Mouse (Mus musculus) lung, postnatal 14 days (tissue): ENCODE results near the gene Gpr156.
"Not testable (repeated sequence)": the region's sequence is repeated elsewhere in the genome, so short reads cannot be mapped to it uniquely, and the experiment has no call there.

ENCODE experiments used
- DNase-seq: peaks from one replicate; pipeline ENCODE4 v3.0.0; 2021

Gene Gpr156

DNA sequence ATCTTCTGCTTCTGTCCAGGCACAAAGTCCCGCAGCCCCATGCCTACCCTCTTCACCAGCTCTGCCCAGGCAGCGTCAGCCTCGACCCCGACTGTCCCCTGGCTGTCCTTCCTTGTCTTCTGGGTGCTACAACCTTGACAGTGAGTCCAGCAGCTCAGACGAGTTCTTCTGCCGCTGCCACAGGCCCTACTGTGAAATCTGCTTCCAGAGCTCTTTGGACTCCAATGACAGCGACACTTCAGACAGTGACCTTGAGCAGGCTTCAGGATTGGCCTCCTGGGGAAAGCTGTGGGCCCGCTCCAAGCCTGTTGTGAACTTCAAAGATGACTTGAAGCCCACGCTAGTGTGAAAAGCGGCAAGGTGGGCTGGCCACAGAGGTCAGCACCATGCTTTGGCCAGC, 89.2 kb downstream of the Gpr156 start:
- DNase-seq: no peak

DNA sequence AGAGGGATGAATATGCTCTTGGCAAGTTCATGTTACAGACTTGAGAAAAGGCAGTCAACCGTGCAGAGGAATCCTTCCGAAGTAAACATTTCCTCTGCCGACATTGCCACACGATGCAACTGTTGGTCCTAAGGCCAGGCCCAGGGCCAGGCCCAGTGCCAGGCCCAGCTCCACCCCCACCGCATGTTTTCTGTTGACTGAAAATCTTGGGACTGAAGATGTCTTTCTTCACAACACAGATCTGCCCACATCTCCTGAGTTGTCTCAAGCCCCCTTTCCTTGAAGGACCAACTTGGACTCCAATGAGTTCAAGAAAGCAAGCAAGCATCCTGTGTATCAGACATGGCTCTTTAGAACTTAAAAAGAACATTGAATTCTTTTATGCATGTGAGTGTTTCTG, 92.1 kb downstream of the Gpr156 start:
- DNase-seq: no peak

DNA sequence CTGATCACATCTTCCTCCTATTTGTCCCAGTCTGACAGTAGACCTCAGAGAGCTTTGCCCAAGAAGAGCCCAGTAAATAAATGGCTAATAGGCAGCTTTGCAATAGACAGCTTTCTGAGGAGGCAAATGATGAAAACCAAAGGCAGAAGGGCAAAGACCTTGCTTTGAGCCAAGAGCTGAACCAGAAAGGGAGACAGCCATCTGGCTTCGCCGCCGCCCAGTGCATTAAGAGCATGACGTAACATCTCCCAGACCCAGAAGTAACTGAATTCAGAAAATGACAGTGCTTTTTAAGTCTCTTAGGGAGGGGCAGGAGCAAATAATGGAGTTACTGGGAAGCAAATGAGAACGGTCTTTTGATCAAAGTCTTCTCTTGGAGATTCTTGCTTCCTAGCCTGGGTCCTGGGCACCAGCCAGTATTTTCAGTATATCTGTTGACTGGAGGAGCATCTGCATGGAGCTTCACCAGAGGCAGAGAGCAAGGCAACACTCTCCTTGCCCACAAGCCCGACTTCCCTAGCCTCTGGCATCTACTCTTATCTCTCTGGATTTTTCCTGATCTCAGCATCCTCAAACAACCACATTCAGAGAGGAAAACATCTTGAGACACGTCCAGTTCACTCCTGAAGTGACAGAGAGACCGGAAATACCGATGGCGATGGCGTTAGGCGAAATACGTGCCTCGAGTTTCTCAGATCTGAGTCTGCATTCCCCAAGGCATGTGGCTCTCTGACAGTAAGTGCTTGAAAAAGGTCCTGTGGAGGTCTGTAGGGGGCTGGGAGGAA, 92.9 kb downstream of the Gpr156 start:
- no peak for DNase-seq

DNA sequence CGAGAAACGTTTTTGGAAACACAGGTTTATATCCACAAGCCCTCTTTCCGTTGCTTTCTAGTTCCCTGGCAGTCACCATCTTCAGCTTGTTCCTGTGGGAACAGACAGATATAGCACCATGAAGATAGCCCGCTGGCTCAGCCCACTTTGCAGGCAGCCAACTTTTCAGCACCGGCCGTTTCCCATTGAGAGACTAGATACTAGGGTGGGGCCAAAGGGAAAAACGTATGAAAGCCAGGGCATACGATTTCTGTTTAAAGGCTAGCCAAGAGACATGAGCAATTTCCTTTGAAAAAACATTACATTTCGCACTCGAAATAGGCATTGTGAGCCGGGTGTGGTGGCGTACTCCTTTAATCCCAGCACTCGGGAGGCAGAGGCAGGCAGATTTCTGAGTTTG, 95.2 kb downstream of the Gpr156 start:
- no peak for DNase-seq

DNA sequence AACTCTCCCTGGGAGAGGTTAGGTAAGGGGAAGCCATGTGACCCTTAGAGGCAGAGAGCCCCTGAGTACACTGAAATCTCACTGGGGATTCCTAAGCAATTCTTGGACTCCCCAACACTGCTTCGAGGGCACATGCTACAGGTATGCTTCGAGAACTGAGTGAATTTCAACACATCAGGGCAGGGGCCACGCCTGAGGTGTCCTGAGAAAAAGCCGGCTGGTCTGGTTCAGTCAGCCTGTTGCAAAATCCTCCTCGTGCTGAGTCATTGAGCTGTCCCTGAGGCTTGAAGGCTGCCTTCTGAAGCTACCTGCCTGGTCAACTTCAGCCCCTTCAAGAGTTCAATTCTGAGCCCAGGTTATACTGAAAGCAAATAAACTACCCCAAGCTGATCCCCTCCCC, 96.1 kb downstream of the Gpr156 start:
- peak; percentile 66 for DNase-seq

DNA sequence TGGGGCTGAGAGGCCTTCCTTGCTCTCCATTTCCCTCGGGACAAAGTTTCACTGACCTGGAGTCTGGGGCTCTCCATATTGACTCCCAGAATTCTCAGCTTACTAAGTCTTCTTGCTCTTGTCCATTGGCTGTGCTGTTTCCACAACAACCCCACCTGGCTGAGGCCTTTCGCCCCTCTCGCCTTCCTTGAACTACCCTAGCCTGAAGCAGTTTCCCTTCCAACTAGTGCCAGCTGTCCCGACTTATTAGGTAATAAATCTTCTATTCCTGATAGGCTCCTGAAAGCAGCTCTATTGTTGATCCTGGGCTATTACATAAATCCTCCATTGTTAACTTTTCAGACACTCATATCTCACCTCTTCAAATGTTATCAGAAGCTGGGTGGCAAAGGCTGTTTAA, 96.6 kb downstream of the Gpr156 start:
- no peak for DNase-seq

DNA sequence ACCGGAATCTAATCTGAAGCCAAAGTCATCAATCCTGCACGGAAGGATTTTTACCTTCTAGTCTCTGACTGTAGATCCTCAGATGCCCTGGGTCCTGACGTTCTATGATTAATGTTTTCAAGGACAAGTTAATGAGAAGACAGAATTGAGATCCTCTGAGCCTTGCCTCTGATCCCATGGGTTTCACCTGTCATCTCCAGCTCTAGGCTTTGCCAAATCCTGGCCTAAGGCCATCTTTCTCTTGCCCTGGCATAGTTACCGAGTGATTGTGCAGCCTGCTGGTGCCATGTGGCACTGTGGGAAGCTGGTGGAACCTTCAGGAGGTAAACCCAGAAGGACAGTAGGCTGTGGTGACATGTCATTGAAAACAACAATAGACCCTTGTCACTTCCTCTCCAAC, 98.7 kb downstream of the Gpr156 start:
- no peak for DNase-seq

DNA sequence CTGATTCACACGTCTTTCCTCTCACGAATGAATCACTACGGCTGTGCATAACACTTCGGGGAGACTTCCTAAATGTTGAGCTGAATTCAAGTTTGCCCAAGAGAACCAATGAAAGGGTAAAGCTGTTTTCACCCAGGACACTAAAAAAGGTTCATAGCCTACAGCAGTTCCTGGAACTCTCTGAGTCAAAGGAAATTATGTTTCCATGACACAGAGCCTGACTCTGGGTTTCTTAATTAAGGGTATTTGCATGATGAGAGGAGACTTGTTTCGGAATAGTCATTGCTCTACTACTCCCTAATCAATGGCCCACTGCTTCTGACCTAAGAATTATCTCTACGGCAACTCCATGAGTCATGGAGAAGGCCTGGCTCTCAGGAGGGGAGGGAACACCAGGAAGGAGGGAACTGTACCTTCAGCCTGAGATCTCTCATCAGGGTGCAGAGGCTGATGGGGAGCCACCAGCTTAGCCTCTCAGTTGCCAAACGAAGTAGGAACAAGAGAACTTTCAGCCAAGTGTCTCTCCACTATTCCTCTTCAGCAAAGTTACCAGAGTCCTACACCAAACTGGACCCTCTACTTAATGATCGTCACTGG, 100.7 kb downstream of the Gpr156 start:
- DNase-seq: no peak

DNA sequence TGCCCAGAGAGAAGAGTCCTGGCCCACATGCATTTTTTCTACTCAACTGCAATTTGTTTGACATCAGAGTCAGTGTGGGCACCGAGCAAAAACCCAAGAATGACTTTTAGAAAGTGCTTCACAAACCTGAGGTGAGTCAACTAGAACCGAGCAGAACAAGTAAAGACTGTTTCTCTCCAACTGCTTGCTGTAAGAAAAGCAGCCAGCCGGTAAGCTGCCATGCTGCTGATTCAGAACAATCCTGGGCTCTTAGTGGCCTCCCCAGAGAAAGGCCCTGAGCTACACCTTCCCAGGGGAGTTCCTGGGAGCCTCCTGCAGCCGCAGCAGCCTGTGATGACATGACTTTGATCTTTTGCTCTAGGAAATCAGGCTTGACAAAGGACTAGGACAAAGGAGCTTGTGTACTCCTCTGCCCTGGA, 101.7 kb downstream of the Gpr156 start:
- no peak for DNase-seq

DNA sequence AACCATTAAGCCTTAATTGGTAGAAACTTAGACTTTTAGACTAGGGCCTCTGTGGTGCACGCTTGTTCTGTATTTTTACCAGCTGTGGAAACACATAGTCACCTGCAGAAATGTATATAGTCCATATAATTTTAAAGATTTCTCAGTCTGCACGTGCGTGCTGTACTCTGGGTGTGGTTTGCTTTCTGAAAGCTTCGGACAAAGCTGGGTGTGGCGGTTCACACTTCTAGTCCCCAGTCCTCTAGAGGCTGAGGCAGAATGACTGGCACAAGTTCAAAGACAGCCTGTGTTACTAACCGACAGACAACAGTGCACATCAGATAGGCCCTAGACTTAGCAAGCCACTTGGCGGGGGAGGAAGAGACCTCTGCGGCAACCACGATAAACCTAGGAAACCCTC, 116.3 kb downstream of the Gpr156 start:
- DNase-seq: no peak

DNA sequence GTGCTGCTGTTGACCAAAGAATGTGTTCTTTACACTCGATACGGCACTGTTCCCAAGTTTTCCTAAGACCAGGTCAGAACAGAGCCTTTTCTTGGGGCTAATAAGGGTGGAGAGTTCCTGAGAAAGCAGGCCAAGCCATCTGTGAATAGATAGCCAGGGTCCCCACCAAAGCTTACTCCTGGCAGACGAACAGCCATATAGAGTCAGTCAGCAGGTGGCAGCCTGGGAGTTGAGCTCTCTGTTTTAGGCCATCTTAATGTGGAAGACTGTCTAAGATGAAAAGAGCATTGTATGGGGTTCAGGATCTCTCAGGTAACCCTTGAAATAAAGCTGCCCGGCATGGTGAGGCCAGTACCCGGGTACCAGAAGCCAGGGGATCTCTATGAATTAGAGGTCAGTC, 116.8 kb downstream of the Gpr156 start:
- DNase-seq: no peak

DNA sequence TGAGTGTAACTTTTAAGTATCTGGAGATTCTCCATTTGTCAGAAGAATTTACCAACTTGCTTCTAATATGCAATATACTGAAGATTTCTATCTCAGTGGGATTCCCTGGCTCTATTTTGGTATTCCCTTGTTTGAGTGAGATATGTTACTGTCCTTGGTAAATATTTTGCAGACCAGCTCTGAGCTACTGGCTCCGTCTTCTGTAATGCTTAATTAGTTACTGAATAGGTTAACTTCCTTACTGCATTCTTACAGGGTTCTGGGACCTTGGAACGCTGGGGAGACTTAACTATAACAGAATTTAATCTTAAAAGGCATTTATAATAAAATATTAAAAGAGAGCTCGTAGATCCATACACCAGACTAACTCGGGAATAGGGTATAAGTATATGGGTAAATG, 121.8 kb downstream of the Gpr156 start:
- not testable (repeated sequence) for DNase-seq

DNA sequence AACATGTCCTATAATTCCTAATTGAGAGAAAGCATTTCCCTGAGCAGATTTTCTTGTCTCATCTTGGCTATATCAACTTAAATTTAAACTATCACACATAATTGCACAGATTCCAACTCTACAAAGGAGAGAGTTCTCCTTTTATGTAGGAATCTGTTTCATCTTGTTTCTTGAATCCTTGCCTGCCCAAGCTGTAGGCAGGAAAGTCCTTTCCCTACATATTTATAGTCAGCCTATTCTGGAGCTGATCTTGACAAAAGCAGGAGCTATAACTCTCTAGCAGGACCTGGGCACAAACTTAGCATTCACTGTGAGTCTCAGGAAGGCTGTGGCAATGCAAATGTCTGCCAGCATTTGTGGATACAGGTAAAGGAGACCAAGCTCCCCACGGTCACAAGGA, 125.9 kb downstream of the Gpr156 start:
- no peak for DNase-seq

DNA sequence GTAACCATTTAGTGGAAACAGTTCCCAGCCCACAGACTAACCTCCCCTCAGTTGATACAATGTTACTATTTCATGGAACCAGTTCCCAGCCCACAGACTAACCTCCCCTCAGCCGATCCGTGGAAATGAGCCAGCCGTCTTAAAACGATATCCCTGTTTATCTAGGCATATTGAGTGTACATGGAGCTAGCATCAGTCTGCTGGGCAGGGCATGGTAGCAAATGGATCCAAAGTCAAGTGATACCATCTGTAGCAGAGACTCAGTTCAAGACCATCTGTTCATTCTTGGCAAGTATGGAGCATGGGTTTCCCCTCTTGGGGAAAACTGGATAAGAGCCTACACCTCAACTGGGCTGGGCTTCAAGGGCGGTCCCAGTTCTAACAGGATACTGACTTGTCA, 128.3 kb downstream of the Gpr156 start:
- DNase-seq: no peak

DNA sequence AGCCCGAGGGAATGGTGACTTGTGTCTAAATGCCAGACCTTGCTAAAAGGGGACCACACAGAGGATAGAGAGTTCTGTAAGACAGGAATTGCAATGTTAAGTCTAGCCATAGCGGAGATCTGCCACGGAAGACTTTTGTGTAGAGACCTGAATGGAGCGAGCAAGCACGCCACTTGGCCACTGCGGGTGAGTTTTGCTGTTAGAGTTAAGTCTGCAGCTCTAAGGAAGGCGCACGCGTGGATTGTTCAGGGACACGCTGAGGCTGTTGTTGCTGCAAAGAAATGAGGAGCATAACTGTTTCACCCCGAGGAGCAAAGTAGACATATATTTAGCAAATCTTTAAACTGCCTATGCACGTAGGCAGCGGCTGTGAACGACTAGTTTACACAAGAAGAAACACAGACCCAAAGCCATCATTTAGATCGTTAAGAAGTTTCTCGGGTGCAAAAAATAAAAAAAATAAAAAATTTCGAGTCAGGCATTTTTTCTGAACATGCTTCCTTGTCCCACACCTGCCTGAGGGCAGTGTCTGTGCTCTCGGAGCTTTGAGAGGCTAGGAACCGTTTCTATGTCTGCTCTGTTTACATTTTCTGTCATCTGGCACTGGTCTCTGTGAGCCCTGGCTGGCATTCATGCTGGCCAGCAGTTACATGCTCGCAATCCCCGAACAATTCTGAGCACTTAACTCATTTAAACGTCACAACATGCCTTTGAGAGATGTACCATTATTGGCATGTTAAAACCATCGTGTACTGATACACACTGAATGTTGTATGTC, 131.7 kb downstream of the Gpr156 start:
- DNase-seq: no peak
